Mouse (Mus musculus): ENCODE results near the gene Tor1b. TPM values are rescaled to one million over a fixed set of nuclear protein-coding genes. Genes with fewer than 3 reads are reported as not detected.
"Not testable (repeated sequence)": the region's sequence is repeated elsewhere in the genome, so short reads cannot be mapped to it uniquely, and the experiment has no call there.

Gene Tor1b
- total and polyA plus RNA-seq, 3 experiments, result 23.1 to 31.1 (median 25.3) TPM

GRCm38 (mm10) chr2:30929483-30930045 is 23.2 kb upstream of the Tor1b start, which contains the start of gene Ptges (continued):
- peak; percentile 66 for TF ChIP-seq NRF1 (IDR thresholded peaks at IDR 0.05; ENCODE audit: low read depth, low read length)
- peak; percentile 18; the same call in 1 of the 2 replicates for TF ChIP-seq MXI1 (IDR thresholded peaks at IDR 0.05; ENCODE audit: low read depth, low read length)
- no peak for TF ChIP-seq USF1 (IDR thresholded peaks at IDR 0.05; ENCODE audit: low read depth, low read length)
- TF ChIP-seq CHD2 (IDR thresholded peaks at IDR 0.05; ENCODE audit: low read length), result no peak

- DNase-seq (ENCODE audit: extremely low read depth); H3K4me2 ChIP-seq (ENCODE audit: insufficient read depth, low read depth, poor library complexity, severe bottlenecking); H3K79me2 ChIP-seq (replicated peaks; ENCODE audit: control insufficient read depth, extremely low read depth, insufficient read depth, poor library complexity, severe bottlenecking); H3K36me3 ChIP-seq (replicated peaks in 1 of 2; ENCODE audit: control insufficient read depth in 1 of 2, insufficient read depth in 1 of 2, low read length in 1 of 2); H3K27me3 ChIP-seq (replicated peaks); H3K9ac ChIP-seq (ENCODE audit: insufficient read depth, low read depth); H3K27ac ChIP-seq (ENCODE audit: insufficient read depth, low read depth); dilution Hi-C loops (cut with MboI; ENCODE audit: extremely low pct_ligation_motif_present, extremely low pct_unique_long_range_greater_than_20kb, low sequenced_read_pairs); H3K4me3 ChIP-seq (replicated peaks in 1 of 3; ENCODE audit: low read depth in 2 of 3, low read length in 2 of 3, poor library complexity in 1 of 3); H3K9me3 ChIP-seq (replicated peaks; ENCODE audit: low read length): not testable (repeated sequence)
- in situ Hi-C loops (cut with MboI; ENCODE audit: low pct_ligation_motif_present, low pct_unique_long_range_greater_than_20kb, low sequenced_read_pairs), result loop anchor here (5.0 to 10.0 kb wide), 3 partner anchors 39 to 496 kb away; no protein-coding TSS in a partner anchor
- peaks cover 26 to 41% of the 10 kb centered on the region in 2 experiments for H3K4me1 ChIP-seq (ENCODE audit: control insufficient read depth in 1 of 2, insufficient read depth in 2 of 2)
- peak; percentile 58; the same call in 1 of the 2 replicates for TF ChIP-seq TBP (conservative IDR thresholded peaks at IDR 0.05; ENCODE audit: low read depth, low read length)
Observed at GRCm38 (mm10) chr2:30930846-30931245, 21.9 kb upstream of the Tor1b start.

GRCm38 (mm10) chr2:30931922-30932321 is 20.8 kb upstream of the Tor1b start:
- Histone ChIP-seq H3K4me1 (ENCODE audit: control insufficient read depth in 1 of 2, insufficient read depth in 2 of 2) (peaks cover 21 to 34% of the 10 kb centered on the region in 2 experiments), H3K27me3 (replicated peaks) (no peaks in the 10 kb centered on the region), H3K4me2 (ENCODE audit: insufficient read depth, low read depth, poor library complexity, severe bottlenecking) (no peak overlapping the region), H3K9me3 (replicated peaks; ENCODE audit: low read length) (peaks cover 2% of the 10 kb centered on the region), H3K79me2 (replicated peaks; ENCODE audit: control insufficient read depth, extremely low read depth, insufficient read depth, poor library complexity, severe bottlenecking) (no peaks in the 10 kb centered on the region), H3K27ac (ENCODE audit: insufficient read depth, low read depth) (0 out of 2 replicates have a peak overlapping the region, but pooled peaks have one; percentile 11), H3K36me3 (replicated peaks in 1 of 2; ENCODE audit: control insufficient read depth in 1 of 2, insufficient read depth in 1 of 2, low read length in 1 of 2) (peaks cover 0 to 3% of the 10 kb centered on the region in 2 experiments), H3K9ac (ENCODE audit: insufficient read depth, low read depth) (no peak overlapping the region), H3K4me3 (replicated peaks in 1 of 3; ENCODE audit: low read depth in 2 of 3, low read length in 2 of 3, poor library complexity in 1 of 3) (no peak overlapping the region)
- in situ Hi-C loops (cut with MboI; ENCODE audit: low pct_ligation_motif_present, low pct_unique_long_range_greater_than_20kb, low sequenced_read_pairs), result loop anchor here (5.0 to 10.0 kb wide), 3 partner anchors 40 to 497 kb away; no protein-coding TSS in a partner anchor
- DNase-seq (ENCODE audit: extremely low read depth), result peak; percentile 52
- no peak for TF ChIP-seq EP300 (IDR thresholded peaks at IDR 0.05; ENCODE audit: low read length)
- no peak for TF ChIP-seq CHD2 (IDR thresholded peaks at IDR 0.05; ENCODE audit: low read length)
- no peak for TF ChIP-seq MAFK (IDR thresholded peaks at IDR 0.05; ENCODE audit: insufficient replicate concordance, low read length)
- no peak for TF ChIP-seq HCFC1 (IDR thresholded peaks at IDR 0.05; ENCODE audit: low read depth, low read length)
- no peak for TF ChIP-seq CTCF (conservative IDR thresholded peaks at IDR 0.05 in 1 of 2, IDR thresholded peaks at IDR 0.05 in 1 of 2; ENCODE audit: low read depth in 2 of 2, low read length in 2 of 2)
- no peak for TF ChIP-seq TBP (conservative IDR thresholded peaks at IDR 0.05; ENCODE audit: low read depth, low read length)
- no peak for TF ChIP-seq ZC3H11A (IDR thresholded peaks at IDR 0.05; ENCODE audit: low read depth, low read length)
- no peak for TF ChIP-seq ZNF384 (IDR thresholded peaks at IDR 0.05; ENCODE audit: low read depth, low read length)
- no peak for TF ChIP-seq ZMIZ1 (IDR thresholded peaks at IDR 0.05; ENCODE audit: low read depth, low read length)
- dilution Hi-C loops (cut with MboI; ENCODE audit: extremely low pct_ligation_motif_present, extremely low pct_unique_long_range_greater_than_20kb, low sequenced_read_pairs), result no loop called here
